Mouse (Mus musculus) myocyte (in vitro differentiated cells): ENCODE data around the gene Rpa1.

Experiments
- MAX ChIP-seq: IDR thresholded peaks from one replicate; pipeline ENCODE4 v1.6.1; 2011; ENCODE audit warnings: low read depth, mild to moderate bottlenecking, control low read depth
- MYOD1 ChIP-seq, 3 experiments: IDR thresholded peaks; one replicate each; pipeline ENCODE4 v1.6.1; 2011; ENCODE audit warnings: control low read depth in 2 of 3, low read depth in 2 of 3, mild to moderate bottlenecking in 2 of 3, moderate library complexity in 1 of 3; ENCODE audit not compliant: insufficient read length in 2 of 3, control insufficient read depth in 1 of 3
- POLR2A ChIP-seq: IDR thresholded peaks from one replicate; pipeline ENCODE4 v1.6.1; 2011; ENCODE audit warnings: low read depth, mild to moderate bottlenecking, control low read depth, moderate library complexity; ENCODE audit not compliant: insufficient read length
- POLR2AphosphoS2 ChIP-seq: IDR thresholded peaks from one replicate; pipeline ENCODE4 v1.6.1; 2011; ENCODE audit warnings: low read depth, control low read depth; ENCODE audit not compliant: insufficient read length
- REST ChIP-seq: IDR thresholded peaks from one replicate; pipeline ENCODE4 v1.6.1; 2011; ENCODE audit warnings: mild to moderate bottlenecking, control low read depth, moderate library complexity; ENCODE audit not compliant: insufficient read depth, insufficient read length
- USF1 ChIP-seq: IDR thresholded peaks from one replicate; pipeline ENCODE4 v1.6.1; 2011; ENCODE audit warnings: low read depth, mild to moderate bottlenecking, control low read depth, moderate library complexity

DNA sequence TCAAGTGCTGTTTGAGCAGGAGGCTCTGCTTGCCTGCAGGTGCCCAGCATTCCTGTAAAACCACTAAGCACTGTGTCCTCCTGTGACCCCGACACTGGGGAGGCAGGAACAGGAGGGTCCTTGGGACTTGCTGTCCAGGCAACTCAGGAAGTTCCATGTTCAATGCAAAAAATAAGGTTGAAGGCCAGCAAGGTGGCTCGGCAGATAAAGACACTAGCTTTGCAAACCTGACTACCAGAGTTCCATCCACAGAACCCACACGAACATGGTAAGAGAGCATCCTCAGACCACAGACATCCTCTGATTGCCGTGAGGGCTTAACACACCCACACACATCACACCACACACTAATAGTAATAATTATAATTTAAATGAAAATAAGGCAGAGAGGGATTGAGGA is 78.9 kb downstream of the Rpa1 start:
- TF ChIP-seq REST, result no peak
- TF ChIP-seq POLR2AphosphoS2, result no peak
- no peak for TF ChIP-seq USF1
- TF ChIP-seq POLR2A, result no peak
- no peak for TF ChIP-seq MYOD1 (IDR thresholded peaks at IDR 0.05; ENCODE audit: control insufficient read depth in 1 of 3, insufficient read length in 2 of 3, low read depth in 2 of 3)
- TF ChIP-seq MAX, result no peak
